Mouse (Mus musculus): ENCODE results near the gene Pum1.
"Not testable (repeated sequence)": the region's sequence is repeated elsewhere in the genome, so short reads cannot be mapped to it uniquely, and the experiment has no call there.

Gene Pum1

GRCm38 (mm10) chr4:130662979-130663725 is at the start of gene Pum1:
TSS of gene Pum1 (plus strand) at chr4:130663321.
- peak; percentile 95 for DNase-seq (ENCODE audit: low read depth, low spot score)

GRCm38 (mm10) chr4:130629391-130629790 is 33.7 kb upstream of the Pum1 start:
- peak; percentile 87 for DNase-seq (ENCODE audit: low read depth, low spot score)

GRCm38 (mm10) chr4:130630232-130630847 is 32.8 kb upstream of the Pum1 start:
- DNase-seq (ENCODE audit: low read depth, low spot score), result peak; percentile 67

DNA sequence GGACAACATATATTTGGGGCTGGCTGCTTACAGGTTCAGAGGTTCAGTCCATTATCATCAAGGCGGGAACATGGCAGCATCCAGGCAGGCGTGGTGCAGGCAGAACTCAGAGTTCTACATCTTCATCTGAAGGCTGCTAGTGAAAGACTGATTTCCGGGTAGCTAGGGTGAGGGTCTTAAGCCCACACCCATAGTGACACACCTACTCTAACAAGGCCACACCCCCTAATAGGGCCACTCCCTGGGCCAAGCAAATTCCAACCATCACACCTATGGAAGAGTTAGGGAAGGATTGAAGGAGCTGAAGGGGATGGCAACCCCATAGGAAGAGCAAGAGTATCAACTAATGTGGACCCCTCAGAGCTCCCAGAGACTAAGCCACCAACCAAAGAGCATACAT is 28.0 kb upstream of the Pum1 start:
- peak; percentile 91 for DNase-seq (ENCODE audit: low read depth, low spot score)

DNA sequence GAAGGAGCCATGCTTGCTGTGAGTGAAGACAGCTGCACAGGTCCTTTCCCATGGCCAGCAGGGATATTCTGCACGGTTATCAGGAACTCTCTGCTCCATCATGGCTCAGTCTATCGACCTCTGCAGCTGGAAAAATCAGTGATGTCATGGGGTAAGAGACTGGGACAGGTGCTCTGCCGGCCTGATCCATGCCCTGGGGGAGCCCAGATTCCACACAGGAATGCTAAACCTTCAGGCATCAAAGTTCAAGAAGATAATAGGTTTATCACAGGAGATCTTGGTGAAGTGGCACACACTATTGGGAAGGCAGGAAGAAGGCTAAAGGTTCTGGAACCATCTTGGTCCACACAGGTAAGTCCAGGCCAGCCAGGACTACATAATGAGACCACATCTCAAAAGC is 26.4 kb upstream of the Pum1 start:
- DNase-seq (ENCODE audit: low read depth, low spot score), result no peak

GRCm38 (mm10) chr4:130637488-130638422 is 25.4 kb upstream of the Pum1 start:
- peak; percentile 90 for DNase-seq (ENCODE audit: low read depth, low spot score)

DNA sequence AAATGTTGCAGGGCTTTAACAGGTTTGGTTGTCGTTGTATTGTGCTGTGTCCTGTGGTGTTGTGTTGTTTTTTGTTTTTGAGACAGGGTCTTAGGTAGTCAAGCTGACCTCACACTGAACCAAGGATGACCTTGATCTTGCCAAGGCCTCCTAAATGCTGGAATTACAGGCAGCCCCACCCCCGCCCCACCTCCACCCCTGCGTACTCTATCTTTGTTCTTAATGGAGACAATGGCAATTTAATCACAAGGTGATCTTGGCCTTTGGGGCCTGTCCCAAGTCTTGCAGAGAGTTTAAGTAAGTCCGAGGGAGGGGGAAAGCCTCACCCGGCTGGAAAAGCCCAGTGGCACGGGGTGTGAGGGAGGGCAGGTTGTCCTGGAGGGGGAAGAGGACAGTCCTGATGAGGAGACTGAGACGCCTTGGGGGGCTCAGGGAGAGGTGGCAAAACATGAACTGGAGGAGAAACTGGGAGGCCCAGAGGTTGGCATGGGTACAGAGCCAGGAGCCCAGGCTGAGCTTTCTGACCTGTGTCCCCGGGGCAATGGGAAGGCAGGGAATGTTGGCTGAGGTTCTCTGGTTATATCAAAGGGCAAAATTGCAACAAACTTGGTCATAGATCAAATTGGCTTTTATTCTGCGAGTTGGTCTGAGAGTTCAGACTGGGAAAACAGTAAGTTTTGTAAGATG is 22.9 kb upstream of the Pum1 start:
- peak; percentile 97 for DNase-seq (ENCODE audit: low read depth, low spot score)

GRCm38 (mm10) chr4:130642468-130642867 is 20.7 kb upstream of the Pum1 start:
- DNase-seq (ENCODE audit: low read depth, low spot score), result peak; percentile 69

DNA sequence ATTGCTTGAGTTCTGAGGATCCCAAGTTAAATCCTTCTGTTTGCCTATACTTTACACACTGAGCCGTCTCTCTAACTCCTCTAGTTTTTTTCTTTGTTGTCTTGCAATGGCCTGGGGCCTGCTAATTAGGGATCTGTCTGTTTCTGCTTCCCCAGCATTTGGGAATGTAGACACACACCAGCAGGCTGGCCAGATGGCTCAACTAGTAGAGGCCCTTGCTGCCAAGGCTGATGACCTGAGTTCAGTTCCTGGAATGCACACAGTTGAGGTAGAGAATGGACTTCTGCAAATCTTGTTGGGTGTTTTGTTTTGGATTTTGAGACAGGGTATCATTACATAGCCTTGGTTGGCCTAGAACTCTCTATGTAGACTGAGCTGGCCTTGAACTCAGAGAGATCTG is 17.7 kb upstream of the Pum1 start:
- no peak for DNase-seq (ENCODE audit: low read depth, low spot score)

DNA sequence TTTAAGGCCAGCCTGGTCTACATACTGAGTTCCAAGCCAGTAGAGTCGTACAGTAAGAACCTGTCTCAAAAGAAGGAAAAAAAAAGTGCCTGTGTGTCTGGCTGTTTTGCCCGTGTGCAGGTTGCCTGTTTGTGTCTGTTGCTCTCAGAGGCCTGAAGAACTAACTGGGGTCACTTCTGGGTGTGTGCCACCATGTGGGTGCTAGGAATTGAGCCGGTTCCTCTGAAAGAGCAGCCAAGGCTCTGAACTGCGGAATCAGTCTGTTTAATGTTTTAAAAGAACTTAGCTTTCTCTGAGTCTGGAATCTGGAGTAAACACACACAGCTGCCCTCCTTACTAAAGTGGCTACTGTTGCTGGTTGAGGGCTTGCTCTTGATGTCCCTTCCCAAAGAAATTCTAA is 11.8 kb upstream of the Pum1 start:
- no peak for DNase-seq (ENCODE audit: low read depth, low spot score)

GRCm38 (mm10) chr4:130652546-130652945 is 10.6 kb upstream of the Pum1 start:
- peak; percentile 60 for DNase-seq (ENCODE audit: low read depth, low spot score)

- DNase-seq (ENCODE audit: low read depth, low spot score), result peak; percentile 81
These were observed 5.1 kb upstream of the Pum1 start for GRCm38 (mm10) chr4:130657820-130658565.

- no peak for DNase-seq (ENCODE audit: low read depth, low spot score)
These were observed 3.7 kb upstream of the Pum1 start for GRCm38 (mm10) chr4:130659470-130659869.

DNA sequence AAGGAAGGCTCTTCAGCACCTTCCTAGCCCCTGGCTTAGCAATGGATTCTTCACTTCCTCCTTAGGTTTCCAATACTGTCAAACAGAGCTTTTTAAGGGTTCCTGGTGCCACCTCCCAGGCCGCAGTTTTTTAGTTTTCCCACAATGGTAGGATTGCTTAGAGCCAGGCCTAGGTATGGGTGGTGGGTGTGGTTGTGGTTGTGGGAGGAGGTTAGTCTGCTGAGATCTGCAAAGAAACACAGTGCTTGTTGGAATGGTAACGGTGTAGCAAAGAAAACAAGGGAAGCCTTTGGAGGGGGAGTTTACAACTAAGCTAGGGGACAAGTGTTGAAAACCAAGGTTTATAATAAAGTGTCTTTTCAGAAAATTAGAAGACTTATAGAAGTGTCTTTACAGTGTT is 3.0 kb upstream of the Pum1 start:
- peak; percentile 62 for DNase-seq (ENCODE audit: low read depth, low spot score)

- no peak for DNase-seq (ENCODE audit: low read depth, low spot score)
These were observed 2.0 kb upstream of the Pum1 start for GRCm38 (mm10) chr4:130661151-130661550.

DNA sequence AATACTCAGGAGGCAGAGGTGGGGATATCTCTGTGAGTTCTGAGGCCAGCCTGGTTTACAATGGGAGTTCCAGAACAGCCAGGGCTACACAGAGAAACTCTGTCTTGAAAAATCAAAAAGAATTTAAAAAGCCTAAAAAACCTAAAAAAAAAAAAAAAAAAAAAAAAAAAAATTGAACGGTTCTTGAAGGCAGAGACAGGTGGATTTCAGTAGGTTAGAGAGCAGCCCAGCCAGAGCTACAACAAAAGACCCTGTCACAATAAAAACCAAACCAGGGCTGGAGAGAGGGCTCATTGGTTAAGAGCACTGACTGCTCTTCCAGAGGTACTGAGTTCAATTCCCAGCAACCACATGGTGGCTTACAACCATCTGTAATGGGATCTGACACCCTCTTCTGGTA is 816 bp upstream of the Pum1 start:
- DNase-seq (ENCODE audit: low read depth, low spot score), result not testable (repeated sequence)

- peak; percentile 55 for DNase-seq (ENCODE audit: low read depth, low spot score)
These were observed 785 bp downstream of the Pum1 start for GRCm38 (mm10) chr4:130663810-130664401.

DNA sequence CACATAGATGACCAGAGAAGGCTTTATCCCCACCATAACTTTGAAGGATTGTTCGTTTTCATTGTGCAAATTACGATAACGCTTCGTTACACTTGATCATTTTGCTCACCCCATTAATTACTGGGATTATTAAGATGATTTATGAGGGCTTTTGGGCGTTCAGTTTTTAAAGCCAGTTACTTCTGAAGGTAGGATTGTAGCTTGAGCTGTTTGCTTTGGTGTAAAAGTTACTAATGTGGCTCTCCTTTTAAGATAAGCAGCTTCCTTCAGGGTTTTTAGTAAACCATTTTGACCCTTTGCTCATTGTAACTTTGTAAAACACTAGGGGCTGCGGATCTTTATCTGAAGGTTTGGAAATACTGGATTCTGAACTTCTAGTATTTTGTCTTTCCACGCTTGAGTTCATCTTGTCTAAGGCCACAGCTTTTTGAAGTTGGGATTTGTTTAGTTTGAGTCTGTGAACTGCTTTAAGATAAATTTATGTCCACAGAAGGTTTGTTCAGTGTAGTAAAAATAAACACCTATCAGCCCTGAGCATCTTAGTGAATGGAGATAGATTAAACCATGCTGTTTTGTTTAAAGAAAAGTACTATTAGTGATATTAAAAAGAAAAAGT is 1.4 kb downstream of the Pum1 start:
- DNase-seq (ENCODE audit: low read depth, low spot score), result no peak

DNA sequence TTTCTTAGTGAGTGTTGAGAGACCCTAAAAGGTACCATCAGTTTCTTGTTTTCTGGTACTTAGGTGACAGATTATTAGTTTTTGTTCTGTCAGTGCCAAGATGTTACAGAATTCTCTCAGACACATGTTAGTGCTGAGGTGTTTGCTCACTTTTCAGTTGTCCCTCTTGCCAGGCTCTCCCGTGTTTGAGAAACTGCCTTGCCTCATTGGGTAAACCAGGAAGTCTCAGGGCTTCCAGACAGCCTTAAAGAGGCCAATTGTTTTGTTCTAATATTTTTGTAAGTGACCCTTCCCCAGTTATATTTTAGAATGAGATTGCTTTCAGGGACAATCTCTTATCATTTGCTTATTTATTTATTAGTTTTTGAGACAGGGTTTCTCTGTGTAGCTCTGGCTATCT is 2.1 kb downstream of the Pum1 start:
- no peak for DNase-seq (ENCODE audit: low read depth, low spot score)

DNA sequence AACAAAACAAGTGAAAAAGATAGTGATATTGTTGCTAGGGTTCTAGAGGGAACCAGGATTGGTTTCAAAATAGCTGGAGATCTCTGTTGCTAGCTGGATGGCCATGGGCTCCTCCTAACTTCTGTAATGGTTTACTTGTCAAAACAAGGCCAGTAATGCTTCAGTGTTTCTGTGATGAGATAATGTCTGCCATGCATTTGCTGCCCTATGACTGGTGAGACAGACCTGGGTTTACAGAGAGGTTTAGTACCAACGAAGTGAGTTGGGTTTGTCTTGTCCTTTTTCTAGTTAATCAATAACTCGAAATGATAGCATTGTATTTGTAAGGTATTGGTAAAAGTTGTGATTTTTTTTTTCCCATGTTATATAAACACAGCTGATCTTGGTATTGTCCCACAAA is 4.6 kb downstream of the Pum1 start:
- DNase-seq (ENCODE audit: low read depth, low spot score), result no peak

Data from ES-CJ7 (cell line).